Mouse (Mus musculus) ES-E14 (cell line): ENCODE results near the gene Dach1. TPM values are rescaled to one million over a fixed set of nuclear protein-coding genes. Genes with fewer than 3 reads are reported as not detected.

Experiments used
- DNase-seq: peaks from one replicate; pipeline ENCODE4 v3.0.0-alpha.2; 2013; ENCODE audit warnings: low read depth, low spot score
- H3K27ac ChIP-seq: 2 replicates; pipeline ENCODE4 v1.5.1; 2012; ENCODE audit warnings: low read depth, mild to moderate bottlenecking, low read length, moderate library complexity, mixed read lengths; ENCODE audit not compliant: poor library complexity, insufficient read depth, severe bottlenecking
- H3K36me3 ChIP-seq: 2 replicates; pipeline ENCODE4 v1.6.1; 2012; ENCODE audit warnings: mild to moderate bottlenecking, low read length, moderate library complexity, mixed read lengths; ENCODE audit not compliant: control insufficient read depth, poor library complexity, insufficient read depth, severe bottlenecking
- H3K4me1 ChIP-seq, 2 experiments: fragments of 150-350 bp in 1 of 2; sonication (generic) in 1 of 2; 2 replicates each; pipeline ENCODE4 v1.6.1; 2012; ENCODE audit warnings: low read length in 2 of 2, mild to moderate bottlenecking in 1 of 2, mixed read lengths in 1 of 2; ENCODE audit not compliant: control insufficient read depth in 2 of 2, insufficient read depth in 2 of 2, poor library complexity in 1 of 2
- H3K4me3 ChIP-seq, 2 experiments: fragments of 150-350 bp in 1 of 2; sonication (generic) in 1 of 2; 2 replicates each; pipeline ENCODE4 v1.5.1; 2012; ENCODE audit warnings: low read length in 2 of 2, low read depth in 1 of 2, mild to moderate bottlenecking in 1 of 2, mixed read lengths in 1 of 2; ENCODE audit not compliant: insufficient read depth in 1 of 2, poor library complexity in 1 of 2, severe bottlenecking in 1 of 2
- H3K9ac ChIP-seq: 2 replicates; pipeline ENCODE4 v1.6.1; 2012; ENCODE audit warnings: low read depth, mild to moderate bottlenecking, low read length, mixed read lengths; ENCODE audit not compliant: poor library complexity, insufficient read depth, severe bottlenecking
- H3K9me3 ChIP-seq: fragments of 150-350 bp; sonication (generic); 2 replicates; pipeline ENCODE4 v1.6.1; 2012; ENCODE audit warnings: low read depth, mild to moderate bottlenecking, low read length; ENCODE audit not compliant: control insufficient read depth, insufficient read depth
- CHD2 ChIP-seq: IDR thresholded peaks from 2 replicates; pipeline ENCODE4 v1.6.1; 2014; ENCODE audit warnings: mild to moderate bottlenecking, low read depth, low read length, inconsistent platforms
- HCFC1 ChIP-seq: IDR thresholded peaks from 2 replicates; pipeline ENCODE4 v1.6.1; 2012; ENCODE audit warnings: low read length, inconsistent platforms, borderline replicate concordance; ENCODE audit not compliant: insufficient read depth
- MAFK ChIP-seq: IDR thresholded peaks from 2 replicates; pipeline ENCODE4 v1.6.1; 2014; ENCODE audit warnings: mild to moderate bottlenecking, low read depth, low read length, inconsistent platforms; ENCODE audit not compliant: insufficient read depth
- ZC3H11A ChIP-seq: IDR thresholded peaks from 2 replicates; pipeline ENCODE4 v1.6.1; 2012; ENCODE audit warnings: low read depth, mild to moderate bottlenecking, inconsistent platforms, low read length, borderline replicate concordance
- ZNF384 ChIP-seq: IDR thresholded peaks from 2 replicates; pipeline ENCODE4 v1.6.1; 2012; ENCODE audit warnings: low read depth, low read length, inconsistent platforms
- in situ Hi-C, 2 experiments: fragments of 600-800 bp; cut with MboI; formaldehyde crosslinking; loops; one replicate each; pipeline ENCODE4 v1.15.1; 2025; ENCODE audit warnings: low sequenced_read_pairs in 2 of 2, inconsistent platforms in 1 of 2; ENCODE audit not compliant: unreplicated experiment in 2 of 2
- total RNA-seq: library from RNA; depleted of rRNA; stranded (reverse); fragments of 300-350 nt; gene quantifications from 2 replicates; pipeline ENCODE4 v1.2.3, GENCODE M21; 2012

Dach1 gene
- total RNA-seq, 1 experiment = 0.09 TPM

- Histone ChIP-seq H3K4me3 (no peak overlapping the region), H3K36me3 (no peaks in the 10 kb centered on the region), H3K27ac (no peak overlapping the region), H3K9me3 (no peaks in the 10 kb centered on the region), H3K4me1 (no peaks in the 10 kb centered on the region), H3K9ac (no peak overlapping the region)
- TF ChIP-seq HCFC1 = no peak
- TF ChIP-seq ZC3H11A = no peak
- no peak for TF ChIP-seq ZNF384
- TF ChIP-seq CHD2 = no peak
- no peak for TF ChIP-seq MAFK
- in situ Hi-C loops = no loop called here
- no peak for DNase-seq
Measured at GRCm38 (mm10) chr14:98106208-98106607, 63.4 kb downstream of the Dach1 start.

GRCm38 (mm10) chr14:98104314-98104955 is 65.1 kb downstream of the Dach1 start:
- no peaks in the 10 kb centered on the region for H3K4me1 ChIP-seq
- in situ Hi-C loops = no loop called here
- TF ChIP-seq CHD2 (no peak), ZC3H11A (no peak), MAFK (no peak), HCFC1 (no peak), ZNF384 (no peak)
- no peaks in the 10 kb centered on the region for H3K36me3 ChIP-seq
- H3K9me3 ChIP-seq = no peaks in the 10 kb centered on the region
- H3K9ac ChIP-seq = no peak overlapping the region
- no peak overlapping the region for H3K27ac ChIP-seq
- no peak overlapping the region for H3K4me3 ChIP-seq
- no peak for DNase-seq

GRCm38 (mm10) chr14:98095229-98095628 is 74.3 kb downstream of the Dach1 start:
- Histone ChIP-seq H3K4me1 (no peaks in the 10 kb centered on the region), H3K9me3 (no peaks in the 10 kb centered on the region), H3K4me3 (no peak overlapping the region), H3K9ac (no peak overlapping the region), H3K27ac (no peak overlapping the region), H3K36me3 (no peaks in the 10 kb centered on the region)
- in situ Hi-C loops = no loop called here
- TF ChIP-seq ZC3H11A = no peak
- no peak for TF ChIP-seq HCFC1
- TF ChIP-seq MAFK = no peak
- TF ChIP-seq CHD2 = no peak
- no peak for TF ChIP-seq ZNF384
- DNase-seq = no peak

- in situ Hi-C loops = no loop called here
- TF ChIP-seq ZNF384 (no peak), HCFC1 (no peak), MAFK (no peak), CHD2 (no peak), ZC3H11A (no peak)
- H3K4me1 ChIP-seq = no peaks in the 10 kb centered on the region
- H3K27ac ChIP-seq = no peak overlapping the region
- no peaks in the 10 kb centered on the region for H3K9me3 ChIP-seq
- H3K36me3 ChIP-seq = no peaks in the 10 kb centered on the region
- H3K9ac ChIP-seq = no peak overlapping the region
- DNase-seq = no peak
- H3K4me3 ChIP-seq = no peak overlapping the region
Measured at GRCm38 (mm10) chr14:98089246-98089645, 80.3 kb downstream of the Dach1 start.

GRCm38 (mm10) chr14:98087355-98087754 is 82.2 kb downstream of the Dach1 start:
- TF ChIP-seq ZNF384 (no peak), MAFK (no peak), ZC3H11A (no peak)
- H3K4me3 ChIP-seq = no peak overlapping the region
- in situ Hi-C loops = no loop called here
- H3K36me3 ChIP-seq = no peaks in the 10 kb centered on the region
- no peaks in the 10 kb centered on the region for H3K4me1 ChIP-seq
- no peak overlapping the region for H3K27ac ChIP-seq
- no peaks in the 10 kb centered on the region for H3K9me3 ChIP-seq
- no peak for DNase-seq
- H3K9ac ChIP-seq = no peak overlapping the region
